Mouse (Mus musculus): ENCODE data around the gene Zfp282. TPM values are rescaled to one million over a fixed set of nuclear protein-coding genes. Genes with fewer than 3 reads are reported as not detected.
A peak's percentile ranks its signal among the peaks of the same experiment; 100 is the strongest.

Zfp282 gene
- polyA plus RNA-seq, 1 experiment from 2014 or later = 17.4 TPM

DNA sequence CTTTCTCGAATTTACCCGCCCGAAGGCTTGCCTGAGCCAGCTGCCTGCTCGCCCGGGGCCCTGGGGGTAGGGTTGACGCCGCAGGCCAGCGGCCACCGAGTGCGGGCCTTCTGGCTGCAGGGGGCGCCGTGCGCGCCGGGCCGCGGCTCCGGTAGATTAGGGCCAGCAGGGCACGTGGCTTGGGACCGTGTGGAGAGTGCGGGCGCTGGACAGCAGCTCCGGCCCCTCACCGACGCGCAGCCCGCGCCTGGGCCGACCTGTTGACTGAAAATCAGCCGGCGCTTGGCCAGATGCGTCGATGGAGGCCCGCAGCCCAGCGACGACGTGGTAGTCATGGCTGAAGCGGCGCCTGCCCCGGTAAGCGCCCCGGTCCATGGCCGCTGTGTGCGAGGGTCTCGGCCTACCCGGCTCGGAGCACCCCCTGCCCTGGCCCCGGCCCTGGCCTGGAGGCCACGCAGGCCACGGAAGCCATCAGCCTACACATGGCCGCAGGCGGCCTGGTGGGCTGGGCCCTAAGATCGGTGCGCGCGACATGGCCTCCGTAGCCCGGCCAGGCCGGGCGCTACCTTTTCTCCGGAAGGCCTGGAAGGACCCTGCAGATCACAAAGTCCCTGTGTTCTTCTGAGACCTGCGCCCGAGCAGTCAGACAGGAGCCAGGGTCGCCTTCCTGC lies 66.2 kb downstream of the Zfp282 start:
- peak overlapping the region; percentile 88 for H3K4me2 ChIP-seq
- peak overlapping the region; percentile 47 for H3K4me3 ChIP-seq (ENCODE audit: low read depth, low read length)
- H3K27me3 ChIP-seq (ENCODE audit: insufficient read depth, low read length) = no peaks in the 10 kb centered on the region
- DNase-seq = peak; percentile 80
- 0 out of 2 replicates have a peak, but pooled peaks cover 10% of the 10 kb centered on the region for H3K36me3 ChIP-seq (ENCODE audit: insufficient read depth)
- H3K27ac ChIP-seq (ENCODE audit: low read depth) = peak overlapping the region; percentile 76
- WGBS = 6% methylated on average over 64 of the region's 64 CpGs
- peak overlapping the region; percentile 75 for H3K9ac ChIP-seq
- ATAC-seq (ENCODE audit: insufficient read depth) = peak; percentile 95
- no peaks in the 10 kb centered on the region for H3K9me3 ChIP-seq (ENCODE audit: low read depth, low read length)
- no peaks in the 10 kb centered on the region for H3K4me1 ChIP-seq (ENCODE audit: insufficient read depth)
- TF ChIP-seq CTCF (IDR thresholded peaks at IDR 0.05; ENCODE audit: low read depth) = peak; percentile 32

DNA sequence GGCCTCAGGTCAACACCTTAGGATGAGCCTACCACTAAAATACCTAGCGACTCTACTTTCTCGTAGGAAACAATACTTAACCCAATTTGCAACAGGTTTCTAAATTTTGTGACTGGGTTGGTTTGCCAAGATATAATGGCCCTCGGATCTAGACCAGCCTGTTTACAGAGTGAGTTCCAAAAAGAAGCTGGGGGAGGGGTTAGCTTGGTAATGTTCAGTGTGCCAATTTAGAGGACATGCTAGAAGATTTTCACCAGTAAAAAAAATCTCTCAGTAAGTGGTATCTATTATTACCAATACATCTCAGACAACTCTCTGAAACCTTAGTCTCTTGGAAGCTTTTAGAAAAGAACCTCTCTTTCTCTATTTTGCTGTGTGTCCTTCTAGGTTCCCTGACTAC lies 66.7 kb downstream of the Zfp282 start:
- DNase-seq = no peak
- ATAC-seq (ENCODE audit: insufficient read depth) = no peak
- Histone ChIP-seq H3K27me3 (ENCODE audit: insufficient read depth, low read length) (no peaks in the 10 kb centered on the region), H3K4me2 (peak overlapping the region; percentile 88), H3K27ac (ENCODE audit: low read depth) (0 out of 2 replicates have a peak overlapping the region, but pooled peaks have one; percentile 76), H3K9me3 (ENCODE audit: low read depth, low read length) (no peaks in the 10 kb centered on the region), H3K4me3 (ENCODE audit: low read depth, low read length) (peak overlapping the region; percentile 47), H3K9ac (peak overlapping the region; percentile 75), H3K36me3 (ENCODE audit: insufficient read depth) (0 out of 2 replicates have a peak, but pooled peaks cover 10% of the 10 kb centered on the region), H3K4me1 (ENCODE audit: insufficient read depth) (no peaks in the 10 kb centered on the region)
- TF ChIP-seq CTCF (IDR thresholded peaks at IDR 0.05; ENCODE audit: low read depth) = no peak
- WGBS = 72% methylated on average over 3 of the region's 3 CpGs

- no peaks in the 10 kb centered on the region for H3K4me1 ChIP-seq (ENCODE audit: insufficient read depth)
- WGBS = 86% methylated on average over 4 of the region's 4 CpGs
- H3K4me2 ChIP-seq = no peak overlapping the region
- no peak for TF ChIP-seq CTCF (IDR thresholded peaks at IDR 0.05; ENCODE audit: low read depth)
- no peak overlapping the region for H3K9ac ChIP-seq
- no peaks in the 10 kb centered on the region for H3K27me3 ChIP-seq (ENCODE audit: insufficient read depth, low read length)
- no peak for DNase-seq
- H3K4me3 ChIP-seq (ENCODE audit: low read depth, low read length) = no peak overlapping the region
- no peak overlapping the region for H3K27ac ChIP-seq (ENCODE audit: low read depth)
- H3K36me3 ChIP-seq (ENCODE audit: insufficient read depth) = peaks cover 10% of the 10 kb centered on the region; the same call in 1 of the 2 replicates
- no peaks in the 10 kb centered on the region for H3K9me3 ChIP-seq (ENCODE audit: low read depth, low read length)
- ATAC-seq (ENCODE audit: insufficient read depth) = no peak
These were observed 70.4 kb downstream of the Zfp282 start for GRCm38 (mm10) chr6:47947388-47947787.

DNA sequence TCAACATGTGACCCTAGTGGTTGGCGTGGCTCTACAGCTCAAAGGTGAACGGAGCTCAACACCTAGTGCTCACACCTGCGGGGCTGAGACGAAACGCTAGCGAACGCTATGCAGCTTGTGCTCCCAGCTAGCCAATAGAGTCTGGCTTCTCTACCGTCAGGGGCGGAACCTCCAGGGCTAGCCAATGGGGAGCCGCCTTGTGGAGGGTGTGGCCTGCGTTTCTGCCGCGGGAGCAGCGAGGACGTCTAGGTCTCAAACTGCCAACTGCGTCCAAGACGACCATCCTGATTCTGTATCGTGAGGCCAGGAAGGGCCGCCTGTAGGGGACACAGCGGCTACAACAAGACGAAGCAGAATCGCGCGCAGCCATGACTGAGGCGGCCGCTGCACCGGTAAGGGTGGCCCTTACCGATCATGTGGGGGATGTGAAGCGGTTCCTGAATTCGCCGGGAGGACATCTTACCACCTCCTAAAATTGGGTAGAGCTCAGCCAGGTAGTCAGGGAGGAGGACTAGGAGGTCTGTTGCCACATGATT lies 76.3 kb downstream of the Zfp282 start, which contains the start of gene Zfp956:
TSS of gene Zfp956 (plus strand) at position 200 of the 536 bp plus-strand sequence.
- no peak for TF ChIP-seq CTCF (IDR thresholded peaks at IDR 0.05; ENCODE audit: low read depth)
- peak within 1 kb of the TSS; percentile 38; the same call in 1 of the 2 replicates for H3K27ac ChIP-seq (ENCODE audit: low read depth)
- DNase-seq = peak; percentile 97
- H3K27me3 ChIP-seq (ENCODE audit: insufficient read depth, low read length) = no peaks in the 10 kb centered on the region
- H3K36me3 ChIP-seq (ENCODE audit: insufficient read depth) = peaks cover 3% of the 10 kb centered on the region; the same call in 1 of the 2 replicates
- WGBS = under 1% methylated on average over 31 of the region's 31 CpGs
- H3K4me1 ChIP-seq (ENCODE audit: insufficient read depth) = no peaks in the 10 kb centered on the region
- H3K9me3 ChIP-seq (ENCODE audit: low read depth, low read length) = no peaks in the 10 kb centered on the region
- H3K4me3 ChIP-seq (ENCODE audit: low read depth, low read length) = peak within 1 kb of the TSS; percentile 56
- H3K9ac ChIP-seq = peak within 1 kb of the TSS; percentile 64
- ATAC-seq (ENCODE audit: insufficient read depth) = peak; percentile 100
- H3K4me2 ChIP-seq = peak within 1 kb of the TSS; percentile 70

DNA sequence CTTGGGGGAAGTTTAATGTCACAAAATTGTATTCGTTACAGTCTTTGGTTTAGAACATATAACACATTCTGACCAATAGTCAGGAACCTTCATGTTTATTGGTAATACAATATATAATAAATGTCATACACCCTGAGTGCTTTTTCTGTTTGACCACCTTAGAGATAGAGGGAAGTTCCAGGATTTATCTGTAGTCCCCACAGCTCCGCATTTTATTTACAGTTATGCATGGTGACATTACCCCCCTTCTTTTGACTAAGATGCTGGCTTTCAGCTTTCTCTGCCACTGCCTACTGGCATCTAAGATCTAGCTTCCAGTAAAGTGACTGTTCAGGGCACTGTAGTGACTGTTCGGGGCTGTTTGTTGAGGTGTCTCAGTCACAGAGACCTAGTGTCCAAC lies 77.4 kb downstream of the Zfp282 start:
- Histone ChIP-seq H3K27me3 (ENCODE audit: insufficient read depth, low read length) (no peaks in the 10 kb centered on the region), H3K4me1 (ENCODE audit: insufficient read depth) (no peaks in the 10 kb centered on the region), H3K9me3 (ENCODE audit: low read depth, low read length) (no peaks in the 10 kb centered on the region), H3K27ac (ENCODE audit: low read depth) (no peak overlapping the region), H3K36me3 (ENCODE audit: insufficient read depth) (peaks cover 8% of the 10 kb centered on the region; the same call in 1 of the 2 replicates), H3K9ac (no peak overlapping the region), H3K4me3 (ENCODE audit: low read depth, low read length) (peak overlapping the region; percentile 56; the same call in 1 of the 2 replicates), H3K4me2 (peak overlapping the region; percentile 70)
- ATAC-seq (ENCODE audit: insufficient read depth) (no peak), DNase-seq (no peak)
- no peak for TF ChIP-seq CTCF (IDR thresholded peaks at IDR 0.05; ENCODE audit: low read depth)
- 83% methylated on average over 3 of the region's 3 CpGs for WGBS

DNA sequence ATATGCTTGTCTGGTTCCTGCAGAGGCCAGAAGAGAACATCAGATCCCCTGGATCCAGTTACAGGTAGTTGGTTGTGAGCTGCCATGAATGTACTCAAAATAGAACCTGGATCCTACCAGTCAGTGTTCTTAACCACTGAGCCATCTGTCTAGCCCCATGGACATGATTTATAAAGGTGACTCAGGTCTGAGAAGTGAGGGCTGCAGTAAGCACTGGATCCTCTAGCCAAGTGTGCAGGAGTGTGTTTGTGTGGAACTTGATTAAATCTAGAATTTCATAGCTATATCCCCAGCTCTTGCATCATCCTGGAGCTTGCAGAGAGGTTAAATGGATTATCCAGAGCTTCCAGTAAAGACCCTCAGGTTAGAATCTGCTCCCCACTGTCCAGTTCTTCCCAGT lies 80.8 kb downstream of the Zfp282 start:
- Histone ChIP-seq H3K27me3 (ENCODE audit: insufficient read depth, low read length) (no peaks in the 10 kb centered on the region), H3K9ac (no peak overlapping the region), H3K36me3 (ENCODE audit: insufficient read depth) (peaks cover 32% of the 10 kb centered on the region), H3K27ac (ENCODE audit: low read depth) (no peak overlapping the region), H3K4me2 (no peak overlapping the region), H3K9me3 (ENCODE audit: low read depth, low read length) (no peaks in the 10 kb centered on the region), H3K4me3 (ENCODE audit: low read depth, low read length) (no peak overlapping the region), H3K4me1 (ENCODE audit: insufficient read depth) (no peaks in the 10 kb centered on the region)
- ATAC-seq (ENCODE audit: insufficient read depth) (no peak), DNase-seq (no peak)
- TF ChIP-seq CTCF (IDR thresholded peaks at IDR 0.05; ENCODE audit: low read depth) = no peak

Other genes with a start within 250 kb of the Zfp282 start
- gene Pdia4, start 63.8 kb upstream of the Zfp282 start, polyA plus RNA-seq (2014; fragmentation: Nextera tagmentation; extraction: Ambion mirVana) = 372 and 376 TPM in 2 replicates
- 4.3 and 5.4 TPM in 2 replicates for gene Zfp786, start 46.3 kb upstream of the Zfp282 start, polyA plus RNA-seq (2014; fragmentation: Nextera tagmentation; extraction: Ambion mirVana)
- gene Zfp398, start 41.5 kb upstream of the Zfp282 start, polyA plus RNA-seq (2014; fragmentation: Nextera tagmentation; extraction: Ambion mirVana) = 8.8 and 10.6 TPM in 2 replicates
- gene Zfp212, start 43.3 kb downstream of the Zfp282 start, polyA plus RNA-seq (2014; fragmentation: Nextera tagmentation; extraction: Ambion mirVana) = 14.9 and 16.2 TPM in 2 replicates
- gene Zfp956, start 76.2 kb downstream of the Zfp282 start, polyA plus RNA-seq (2014; fragmentation: Nextera tagmentation; extraction: Ambion mirVana) = 8.4 and 8.6 TPM in 2 replicates
- gene Zfp777, start 171.7 kb downstream of the Zfp282 start, polyA plus RNA-seq (2014; fragmentation: Nextera tagmentation; extraction: Ambion mirVana) = 8.6 and 8.7 TPM in 2 replicates
- 27.3 and 30.1 TPM in 2 replicates for gene Zfp746, start 209.4 kb downstream of the Zfp282 start, polyA plus RNA-seq (2014; fragmentation: Nextera tagmentation; extraction: Ambion mirVana)